ENCODE assay signal across 20 mouse cellular contexts in genomic region chr13:72419532-72419931, GRCm38 (mm10).
A peak's percentile ranks its signal among the peaks of the same experiment; 100 is the strongest.
DNase-seq lines count a peak whose midpoint lies in the region; ATAC-seq lines count a peak whose summit lies in the region.
"Had no signal": no experiment of that assay in that cellular context is flagged by ENCODE, and none has a peak within 500 bp of the region (broad histone marks: within the 10 kb centered on the region; RNA-seq: fewer than 3 reads in every experiment).

No protein-coding gene starts in this region.

- peak; percentile 9 to 48 for DNase-seq in lung, adult 18-20 months
- no peak for DNase-seq in lung, postnatal 10 days
- DNase-seq in heart, embryonic 10.5 days (ENCODE audit: low spot score) = peak; percentile 89
- peak; percentile 26 for DNase-seq in lung, postnatal 36 days
- no peak for DNase-seq in hindbrain, embryonic 14.5 days (ENCODE audit: low spot score)
- no peak for DNase-seq in layer of hippocampus, postnatal 10 days (ENCODE audit: low spot score in 2 of 2)
- DNase-seq in right cerebral cortex, postnatal 14 days = no peak
- DNase-seq: B cell, adult 2 months; cerebellum, adult 8-10 months; gastrocnemius, adult 2 months; kidney, postnatal 4 days; retina, postnatal 1 day; thymus, postnatal 14 days had no signal

- no peak overlapping the region for H3K4me3 ChIP-seq in heart, embryonic 10.5 days
- H3K4me3 ChIP-seq in heart, embryonic 16.5 days (ENCODE audit: low read length) = no peak overlapping the region
- H3K4me3 ChIP-seq in hindbrain, embryonic 14.5 days (replicated peaks; ENCODE audit: low read length) = no peak overlapping the region
- H3K4me3 ChIP-seq: embryonic facial prominence, embryonic 10.5 days; gastrocnemius, adult 2 months; hindbrain, embryonic 13.5 days; kidney, embryonic 15.5 days; limb, embryonic 13.5 days had no signal

- no peaks in the 10 kb centered on the region for H3K9me3 ChIP-seq in heart, embryonic 10.5 days
- no peaks in the 10 kb centered on the region for H3K9me3 ChIP-seq in heart, embryonic 16.5 days (replicated peaks; ENCODE audit: control insufficient read depth, low read length)
- no peaks in the 10 kb centered on the region for H3K9me3 ChIP-seq in hindbrain, embryonic 14.5 days (ENCODE audit: control insufficient read depth, low read length)
- H3K9me3 ChIP-seq: embryonic facial prominence, embryonic 10.5 days; hindbrain, embryonic 13.5 days; kidney, embryonic 15.5 days; limb, embryonic 13.5 days had no signal

- ATAC-seq in heart, embryonic 16.5 days (replicated peaks; ENCODE audit: extremely low read depth, insufficient read depth, low FRiP score) = peak; percentile 90
- ATAC-seq in hindbrain, embryonic 14.5 days (ENCODE audit: low FRiP score) = no peak
- ATAC-seq: midbrain, embryonic 16.5 days had no signal

- peak overlapping the region; percentile 48; the same call in 1 of the 2 replicates for H3K27ac ChIP-seq in heart, embryonic 10.5 days
- peak overlapping the region; percentile 69 for H3K27ac ChIP-seq in heart, embryonic 16.5 days (ENCODE audit: low read length)
- H3K27ac ChIP-seq in hindbrain, embryonic 14.5 days = no peak overlapping the region
- H3K27ac ChIP-seq: embryonic facial prominence, embryonic 10.5 days; gastrocnemius, adult 2 months; hindbrain, embryonic 13.5 days; kidney, embryonic 15.5 days; limb, embryonic 13.5 days; liver, embryonic 14.5 days had no signal

- H3K4me1 ChIP-seq in heart, embryonic 10.5 days = peaks cover 14% of the 10 kb centered on the region; the same call in 1 of the 2 replicates
- H3K4me1 ChIP-seq in heart, embryonic 16.5 days (ENCODE audit: control insufficient read depth, insufficient read depth, low read length) = peaks cover 12% of the 10 kb centered on the region
- H3K4me1 ChIP-seq in hindbrain, embryonic 14.5 days (replicated peaks; ENCODE audit: control insufficient read depth, insufficient read depth, low read length) = no peaks in the 10 kb centered on the region
- H3K4me1 ChIP-seq: embryonic facial prominence, embryonic 10.5 days; hindbrain, embryonic 13.5 days; kidney, embryonic 15.5 days; limb, embryonic 13.5 days had no signal

- H3K9ac ChIP-seq in heart, embryonic 16.5 days (ENCODE audit: low read length) = no peak overlapping the region
- no peak overlapping the region for H3K9ac ChIP-seq in hindbrain, embryonic 14.5 days
- H3K9ac ChIP-seq: hindbrain, embryonic 13.5 days; kidney, embryonic 15.5 days; limb, embryonic 13.5 days; liver, embryonic 14.5 days had no signal

- H3K36me3 ChIP-seq in heart, embryonic 10.5 days = no peaks in the 10 kb centered on the region
- no peaks in the 10 kb centered on the region for H3K36me3 ChIP-seq in heart, embryonic 16.5 days (ENCODE audit: control insufficient read depth, insufficient read depth)
- no peaks in the 10 kb centered on the region for H3K36me3 ChIP-seq in hindbrain, embryonic 14.5 days (replicated peaks; ENCODE audit: control insufficient read depth, insufficient read depth)
- H3K36me3 ChIP-seq: embryonic facial prominence, embryonic 10.5 days; hindbrain, embryonic 13.5 days; kidney, embryonic 15.5 days; limb, embryonic 13.5 days had no signal

- 0 out of 2 replicates have a peak, but pooled peaks cover 12% of the 10 kb centered on the region for H3K27me3 ChIP-seq in heart, embryonic 10.5 days (ENCODE audit: insufficient read depth, poor library complexity, severe bottlenecking)
- H3K27me3 ChIP-seq in heart, embryonic 16.5 days (ENCODE audit: control insufficient read depth, insufficient read depth, low read length) = no peaks in the 10 kb centered on the region; the same call in 1 of the 2 replicates
- no peaks in the 10 kb centered on the region for H3K27me3 ChIP-seq in hindbrain, embryonic 14.5 days (ENCODE audit: control insufficient read depth, insufficient read depth, low read length)
- H3K27me3 ChIP-seq: kidney, embryonic 15.5 days; limb, embryonic 13.5 days had no signal

- 49% methylated on average over 4 of the region's 4 CpGs for WGBS in heart, embryonic 10.5 days
- 35% methylated on average over 4 of the region's 4 CpGs for WGBS in heart, embryonic 16.5 days
- WGBS in hindbrain, embryonic 14.5 days = 88% methylated on average over 4 of the region's 4 CpGs

- no peak overlapping the region; the same call in 1 of the 2 replicates for H3K4me2 ChIP-seq in heart, embryonic 16.5 days (ENCODE audit: low read depth, low read length)
- H3K4me2 ChIP-seq in hindbrain, embryonic 14.5 days (replicated peaks) = no peak overlapping the region
- H3K4me2 ChIP-seq: hindbrain, embryonic 13.5 days; kidney, embryonic 15.5 days; limb, embryonic 13.5 days had no signal

Comparison
In these comparisons a context has a peak if more than half of its experiments do, and no peak if none do; other contexts are left out.
1. DNase-seq: peak in lung, adult 18-20 months (2 of 2), heart, embryonic 10.5 days (single experiment) and lung, postnatal 36 days (single experiment); none in lung, postnatal 10 days (single experiment), hindbrain, embryonic 14.5 days (single experiment), layer of hippocampus, postnatal 10 days (0 of 2) and right cerebral cortex, postnatal 14 days (single experiment).